Mouse (Mus musculus) spleen, adult 2 months (tissue): ENCODE measurements at regions not wholly inside any gene's neighbourhood (a gene's known extent, or its start where the extent isn't known, plus 50 kb on each side); places are given as distances from the start of the nearest gene placed in this dataset.
A peak's percentile ranks its signal among the peaks of the same experiment; 100 is the strongest.

Experiments used
- CTCF ChIP-seq: fragments of 200-500 bp; IDR thresholded peaks from 2 replicates; pipeline ENCODE4 v1.5.1; 2011; ENCODE audit warnings: mild to moderate bottlenecking, inconsistent platforms; ENCODE audit not compliant: insufficient read depth, insufficient read length, insufficient replicate concordance; ENCODE audit errors: extremely low read depth
- POLR2A ChIP-seq: fragments of 200-500 bp; IDR thresholded peaks from 2 replicates; pipeline ENCODE4 v1.6.1; 2011; ENCODE audit warnings: low read depth, low read length, inconsistent platforms

GRCm38 (mm10) chr3:15194362-15194761, 137.7 kb downstream of the Gm9733 start:
- TF ChIP-seq CTCF: peak; percentile 84; the same call in 1 of the 2 replicates
- no peak for TF ChIP-seq POLR2A
